In the genomic region with DNA sequence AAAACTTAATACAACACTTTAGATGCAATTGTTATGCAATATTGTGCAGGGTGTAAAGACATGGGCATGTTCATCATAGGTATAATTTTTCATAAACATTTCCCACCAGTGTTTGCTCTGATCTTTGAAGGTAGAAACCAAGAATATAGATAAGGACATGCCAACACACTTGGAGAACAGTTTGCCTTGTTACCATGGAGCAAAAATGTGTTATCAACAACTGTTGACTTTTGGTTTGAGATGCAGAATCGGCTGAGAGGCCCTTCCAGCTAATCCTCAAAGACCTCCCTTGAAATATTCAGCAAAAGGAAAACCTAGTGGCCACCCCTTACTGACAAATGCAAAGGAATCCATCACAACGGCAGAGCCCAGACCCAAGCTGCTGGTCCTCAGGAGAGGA, we compare ENCODE assay signal across 22 mouse cellular contexts. TPM values are rescaled to one million over a fixed set of nuclear protein-coding genes. Genes with fewer than 3 reads are reported as not detected.
DNase-seq lines count a peak whose midpoint lies in the region; ATAC-seq and TF ChIP-seq lines count a peak whose summit lies in the region.
"Had no signal": no experiment of that assay in that cellular context is flagged by ENCODE, and none has a peak within 500 bp of the region (broad histone marks: within the 10 kb centered on the region; RNA-seq: fewer than 3 reads in every experiment).

No protein-coding gene starts in this region.

- no peak for TF ChIP-seq CTCF in liver, postnatal 0 days (IDR thresholded peaks at IDR 0.05; ENCODE audit: low read depth)
- no peak for TF ChIP-seq CTCF in MEL (IDR thresholded peaks at IDR 0.05 in 2 of 3, conservative IDR thresholded peaks at IDR 0.05 in 1 of 3; ENCODE audit: control insufficient read depth in 1 of 3, insufficient read depth in 1 of 3, low read depth in 2 of 3, low read length in 3 of 3, poor library complexity in 1 of 3, severe bottlenecking in 1 of 3)

- 0 out of 2 replicates have a peak overlapping the region, but pooled peaks have one; percentile 13 for H3K27ac ChIP-seq in liver, embryonic 13.5 days
- no peak overlapping the region for H3K27ac ChIP-seq in liver, postnatal 0 days (ENCODE audit: low read depth)
- H3K27ac ChIP-seq in MEL (ENCODE audit: control insufficient read depth, low read depth, low read length): peak overlapping the region; percentile 4; the same call in 1 of the 2 replicates
- H3K27ac ChIP-seq: embryonic facial prominence, embryonic 10.5 days; embryonic facial prominence, embryonic 12.5 days; forebrain, embryonic 13.5 days; forebrain, embryonic 15.5 days had no signal

- H3K4me3 ChIP-seq in liver, embryonic 13.5 days (replicated peaks): no peak overlapping the region
- no peak overlapping the region for H3K4me3 ChIP-seq in liver, postnatal 0 days (ENCODE audit: low read depth, low read length)
- H3K4me3 ChIP-seq in MEL (ENCODE audit: control insufficient read depth in 1 of 2, insufficient read depth in 1 of 2, low read depth in 2 of 2, low read length in 2 of 2): no peak overlapping the region
- H3K4me3 ChIP-seq: embryonic facial prominence, embryonic 10.5 days; embryonic facial prominence, embryonic 12.5 days; forebrain, embryonic 13.5 days; forebrain, embryonic 15.5 days had no signal

- TF ChIP-seq RAD21 in MEL (IDR thresholded peaks at IDR 0.05; ENCODE audit: low read depth, low read length): no peak

- DNase-seq in liver, embryonic 13.5 days: no peak
- DNase-seq in liver, postnatal 0 days: no peak
- DNase-seq in MEL (ENCODE audit: low read depth, low spot score): peak; percentile 42
- DNase-seq in R1 (ENCODE audit: low read depth, low spot score): peak; percentile 40
- no peak for DNase-seq in T-cell, adult 2 months (ENCODE audit: low spot score)
- DNase-seq in testis, postnatal 14 days (ENCODE audit: low spot score): no peak
- DNase-seq: adrenal gland, adult 8-10 months; adrenal gland, postnatal 14 days; adrenal gland, postnatal 36 days; cerebellum, adult 11-12 months; cerebellum, adult 2 months; cerebellum, adult 9-10 months; cerebellum, postnatal 10 days; cerebellum, postnatal 25 days; forebrain, postnatal 0 days had no signal

- H3K9ac ChIP-seq in liver, embryonic 13.5 days: no peak overlapping the region
- no peak overlapping the region for H3K9ac ChIP-seq in liver, postnatal 0 days (replicated peaks)
- no peak overlapping the region for H3K9ac ChIP-seq in MEL (ENCODE audit: control insufficient read depth, low read depth, low read length, poor library complexity, severe bottlenecking)
- H3K9ac ChIP-seq: embryonic facial prominence, embryonic 12.5 days; forebrain, embryonic 13.5 days; forebrain, embryonic 15.5 days; forebrain, postnatal 0 days had no signal

- no peaks in the 10 kb centered on the region for H3K27me3 ChIP-seq in liver, embryonic 13.5 days
- H3K27me3 ChIP-seq in liver, postnatal 0 days (ENCODE audit: insufficient read depth, low read length): no peaks in the 10 kb centered on the region
- H3K27me3 ChIP-seq in MEL (ENCODE audit: control insufficient read depth in 1 of 2, insufficient read depth in 2 of 2, low read length in 2 of 2): no peaks in the 10 kb centered on the region
- H3K27me3 ChIP-seq: embryonic facial prominence, embryonic 12.5 days; forebrain, embryonic 13.5 days; forebrain, embryonic 15.5 days; Patski had no signal

- WGBS in liver, embryonic 13.5 days (ENCODE audit: insufficient replicate concordance): 50% methylated on average over 2 of the region's 2 CpGs
- 49% methylated on average over 2 of the region's 2 CpGs for WGBS in liver, postnatal 0 days (ENCODE audit: insufficient replicate concordance)

- no peak for TF ChIP-seq EP300 in liver, postnatal 0 days (IDR thresholded peaks at IDR 0.05; ENCODE audit: low read depth)
- TF ChIP-seq EP300 in MEL (IDR thresholded peaks at IDR 0.05; ENCODE audit: low read depth in 1 of 2, low read length in 2 of 2): peak; percentile 27 to 33; a peak in 1 of 4 replicates

- no peak for ATAC-seq in liver, embryonic 13.5 days (ENCODE audit: low read depth)
- no peak for ATAC-seq in liver, postnatal 0 days
- ATAC-seq in megakaryocyte progenitor cell, adult 5-6 weeks (replicated peaks; ENCODE audit: poor library complexity): peak; percentile 43
- no peak for ATAC-seq in activated CD4-positive, CD25-positive, alpha-beta regulatory T cell, adult 4 months
- ATAC-seq: forebrain, embryonic 13.5 days; forebrain, embryonic 15.5 days; forebrain, postnatal 0 days; Patski had no signal

- peaks cover 79% of the 10 kb centered on the region for H3K36me3 ChIP-seq in liver, embryonic 13.5 days
- peaks cover 26% of the 10 kb centered on the region for H3K36me3 ChIP-seq in liver, postnatal 0 days (replicated peaks; ENCODE audit: insufficient read depth, low read length)
- H3K36me3 ChIP-seq in MEL (ENCODE audit: control insufficient read depth in 1 of 2, insufficient read depth in 2 of 2, low read length in 2 of 2): peaks cover 50 to 61% of the 10 kb centered on the region in 2 experiments
- H3K36me3 ChIP-seq: forebrain, embryonic 15.5 days had no signal

- H3K4me1 ChIP-seq in liver, embryonic 13.5 days (replicated peaks): peaks cover 47% of the 10 kb centered on the region
- peaks cover 25% of the 10 kb centered on the region for H3K4me1 ChIP-seq in liver, postnatal 0 days (ENCODE audit: insufficient read depth)
- peaks cover 16 to 35% of the 10 kb centered on the region in 2 experiments for H3K4me1 ChIP-seq in MEL (ENCODE audit: control insufficient read depth in 1 of 2, insufficient read depth in 2 of 2, low read length in 2 of 2)
- H3K4me1 ChIP-seq: embryonic facial prominence, embryonic 12.5 days; forebrain, embryonic 13.5 days; forebrain, embryonic 15.5 days had no signal

- H3K79me2 ChIP-seq in MEL (ENCODE audit: control insufficient read depth, insufficient read depth, low read length, poor library complexity): peaks cover 66% of the 10 kb centered on the region

- H3K9me3 ChIP-seq in liver, embryonic 13.5 days (replicated peaks): no peaks in the 10 kb centered on the region
- no peaks in the 10 kb centered on the region for H3K9me3 ChIP-seq in liver, postnatal 0 days (ENCODE audit: low read length)
- H3K9me3 ChIP-seq in MEL (replicated peaks; ENCODE audit: insufficient read depth, low read length): no peaks in the 10 kb centered on the region
- H3K9me3 ChIP-seq: embryonic facial prominence, embryonic 10.5 days; embryonic facial prominence, embryonic 12.5 days; forebrain, embryonic 13.5 days; forebrain, embryonic 15.5 days had no signal

- no peak for TF ChIP-seq POLR2A in MEL (IDR thresholded peaks at IDR 0.05; ENCODE audit: control insufficient read depth in 1 of 2, insufficient read depth in 1 of 2, low read depth in 1 of 2, low read length in 2 of 2, poor library complexity in 1 of 2)

- H3K4me2 ChIP-seq in liver, embryonic 13.5 days: no peak overlapping the region
- H3K4me2 ChIP-seq in liver, postnatal 0 days (ENCODE audit: low read depth, low read length): no peak overlapping the region
- H3K4me2 ChIP-seq: embryonic facial prominence, embryonic 12.5 days; forebrain, embryonic 13.5 days; forebrain, embryonic 15.5 days had no signal

TF ChIP-seq in MEL, 35 proteins besides CTCF, POLR2A, EP300 and RAD21:
- TF ChIP-seq MXI1 (IDR thresholded peaks at IDR 0.05; ENCODE audit: low read depth, low read length) (peak; percentile 76; the same call in 1 of the 2 replicates), HCFC1 (IDR thresholded peaks at IDR 0.05; ENCODE audit: low read depth, low read length) (no peak), ETS1 (IDR thresholded peaks at IDR 0.05; ENCODE audit: low read depth, low read length) (0 out of 2 replicates have a peak, but pooled peaks have one; percentile 25), TAL1 (IDR thresholded peaks at IDR 0.05; ENCODE audit: low read length) (no peak), POLR2AphosphoS2 (IDR thresholded peaks at IDR 0.05; ENCODE audit: low read length) (0 out of 2 replicates have a peak, but pooled peaks have one; percentile 16), GATA1 (IDR thresholded peaks at IDR 0.05; ENCODE audit: low read depth, low read length) (peak; percentile 28; the same call in 1 of the 2 replicates), SIN3A (IDR thresholded peaks at IDR 0.05; ENCODE audit: low read length) (peak; percentile 81), MYB (IDR thresholded peaks at IDR 0.05; ENCODE audit: low read depth, low read length) (0 out of 2 replicates have a peak, but pooled peaks have one; percentile 9)
TF ChIP-seq in MEL: peak in this region for 6.

RNA-seq across cellular contexts. Expression of a gene that starts 7.0 kb away (rescaled TPM):
- polyA plus RNA-seq in liver, embryonic 13.5 days (2015; fragmentation: Nextera tagmentation; extraction: Ambion mirVana): 375 and 414 TPM in 2 replicates
- 95.6 and 102 TPM in 2 replicates for polyA plus RNA-seq in liver, postnatal 0 days (2015; fragmentation: Nextera tagmentation; extraction: Ambion mirVana)
- 342 and 456 TPM in 2 replicates for total RNA-seq in MEL (2012; rRNA removed)
- 100 to 1,000 TPM in 1 of 2 experiments, not detected in 1; 792 TPM for polyA plus RNA-seq in MEL (2012; ENCODE audit: insufficient read depth in 1 of 2, insufficient read length in 2 of 2, low read depth in 1 of 2, low replicate concordance in 2 of 2, missing spikeins in 1 of 2)
- total RNA-seq in megakaryocyte progenitor cell, adult 5-6 weeks (2015): 64.9 and 95.9 TPM in 2 replicates
- total RNA-seq in megakaryocyte progenitor cell, adult 5-6 weeks (2017): 33.3 and 46.0 TPM in 2 replicates
- polyA plus RNA-seq in activated CD4-positive, CD25-positive, alpha-beta regulatory T cell, adult 4 months (2017; shearing (Covaris generic)): 10 to 100 TPM; 16.5 to 34.2 TPM

Comparison
In these comparisons a context has a peak if more than half of its experiments do, and no peak if none do; other contexts are left out.
1. DNase-seq: peak in MEL (single experiment) and R1 (single experiment); none in liver, embryonic 13.5 days (single experiment), liver, postnatal 0 days (single experiment), T-cell, adult 2 months (single experiment) and testis, postnatal 14 days (single experiment).